Mouse (Mus musculus): ENCODE data around the gene Abca7. TPM values are rescaled to one million over a fixed set of nuclear protein-coding genes. Genes with fewer than 3 reads are reported as not detected.

The Abca7 gene
- polyA plus RNA-seq, 1 experiment from 2014 or later, result 4.1 TPM

DNA sequence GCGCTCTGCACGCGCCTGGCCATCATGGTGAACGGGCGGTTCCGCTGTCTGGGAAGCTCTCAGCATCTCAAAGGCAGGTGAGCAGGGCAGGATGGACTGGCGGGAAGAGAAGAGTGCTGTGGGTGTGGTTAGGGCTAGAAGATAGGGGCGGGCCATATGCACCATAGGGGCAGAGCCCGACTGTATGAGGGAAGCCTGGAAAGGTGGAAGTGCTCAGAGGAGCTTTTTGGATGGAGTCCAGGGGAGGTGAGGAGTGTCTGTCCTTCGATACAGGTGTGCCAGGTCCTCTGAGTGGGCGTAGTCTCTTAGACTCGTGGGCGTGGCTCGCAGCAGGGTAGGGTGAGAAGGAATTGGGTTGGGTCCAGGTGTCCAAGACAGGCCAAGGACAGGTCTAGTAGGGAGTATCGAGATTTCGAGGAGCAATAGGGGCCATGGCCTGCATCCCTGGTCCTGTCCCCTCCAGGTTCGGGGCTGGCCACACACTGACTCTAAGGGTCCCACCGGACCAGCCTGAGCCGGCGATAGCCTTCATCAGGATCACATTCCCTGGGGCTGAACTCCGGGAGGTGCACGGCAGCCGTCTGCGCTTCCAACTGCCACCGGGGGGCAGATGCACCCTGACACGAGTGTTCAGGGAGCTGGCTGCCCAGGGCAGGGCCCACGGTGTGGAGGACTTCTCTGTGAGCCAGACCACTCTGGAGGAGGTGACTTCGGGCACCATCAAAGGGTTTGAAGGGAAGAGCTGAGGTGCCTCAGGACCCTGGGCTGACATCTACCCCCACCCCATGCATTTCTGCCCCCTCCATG, 18.4 kb downstream of the Abca7 start:
- peaks cover 14% of the 10 kb centered on the region for H3K9me3 ChIP-seq (replicated peaks; ENCODE audit: control insufficient read depth, low read length, poor library complexity, severe bottlenecking)
- H3K27me3 ChIP-seq (ENCODE audit: control insufficient read depth, insufficient read depth, low read depth, low read length), result peaks cover 48% of the 10 kb centered on the region
- H3K36me3 ChIP-seq (ENCODE audit: control insufficient read depth, insufficient read depth, low read length), result peaks cover 17% of the 10 kb centered on the region
- no peak overlapping the region for H3K4me3 ChIP-seq (ENCODE audit: low read depth, low read length)
- H3K9ac ChIP-seq (ENCODE audit: low read depth, low read length), result no peak overlapping the region
- ATAC-seq, result no peak
- H3K4me2 ChIP-seq (ENCODE audit: low read length), result no peak overlapping the region
- 18% methylated on average over 28 of the region's 28 CpGs for WGBS
- H3K27ac ChIP-seq (ENCODE audit: low read length), result no peak overlapping the region
- H3K4me1 ChIP-seq (ENCODE audit: control insufficient read depth, insufficient read depth, low read length), result no peaks in the 10 kb centered on the region

DNA sequence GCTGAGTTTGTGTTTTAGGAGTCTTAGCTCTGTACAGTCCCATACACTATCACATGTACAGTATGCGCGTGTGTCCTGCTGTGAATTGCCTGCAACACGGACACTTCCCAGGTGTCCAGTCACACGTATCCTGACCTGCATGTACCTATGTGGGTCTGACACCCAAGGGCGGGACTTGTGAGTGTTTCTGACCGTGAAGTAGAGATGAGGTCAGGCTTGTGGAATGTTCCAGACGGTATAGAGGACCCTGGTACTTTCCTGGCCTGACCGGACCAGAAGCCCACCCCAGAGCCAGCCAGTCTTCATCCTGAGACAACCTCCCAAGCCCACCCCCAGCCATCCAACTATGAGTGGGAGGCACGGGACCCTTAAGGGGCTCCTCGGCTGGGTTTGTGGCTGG, 19.3 kb downstream of the Abca7 start:
- peaks cover 9% of the 10 kb centered on the region for H3K36me3 ChIP-seq (ENCODE audit: control insufficient read depth, insufficient read depth, low read length)
- peaks cover 7% of the 10 kb centered on the region for H3K9me3 ChIP-seq (replicated peaks; ENCODE audit: control insufficient read depth, low read length, poor library complexity, severe bottlenecking)
- WGBS, result 80% methylated on average over 10 of the region's 10 CpGs
- peaks cover 52% of the 10 kb centered on the region for H3K27me3 ChIP-seq (ENCODE audit: control insufficient read depth, insufficient read depth, low read depth, low read length)
- H3K4me1 ChIP-seq (ENCODE audit: control insufficient read depth, insufficient read depth, low read length), result no peaks in the 10 kb centered on the region
- H3K27ac ChIP-seq (ENCODE audit: low read length), result no peak overlapping the region
- no peak for ATAC-seq
- no peak overlapping the region for H3K4me3 ChIP-seq (ENCODE audit: low read depth, low read length)
- no peak overlapping the region for H3K4me2 ChIP-seq (ENCODE audit: low read length)
- H3K9ac ChIP-seq (ENCODE audit: low read depth, low read length), result no peak overlapping the region

DNA sequence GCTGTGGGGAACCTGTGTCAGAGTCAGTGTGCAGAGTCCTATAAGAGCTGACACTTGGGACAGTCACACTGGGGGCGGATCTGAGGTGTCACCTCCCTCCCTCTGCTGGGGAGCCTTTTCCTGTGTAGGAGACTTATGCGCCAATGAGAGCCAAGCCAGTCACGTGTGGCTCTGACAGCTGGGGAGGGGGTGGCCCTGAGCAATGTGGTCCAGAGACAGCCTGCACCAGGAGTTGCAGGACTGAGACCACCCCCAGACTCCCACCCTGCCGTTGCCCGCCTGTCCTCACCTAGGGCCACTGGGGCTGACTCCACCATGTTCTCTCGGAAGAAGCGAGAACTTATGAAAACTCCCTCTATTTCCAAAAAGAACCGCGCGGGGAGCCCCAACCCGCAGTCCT, 20.2 kb downstream of the Abca7 start, which contains the start of gene Arhgap45:
TSS of gene Arhgap45 (plus strand) at position 143 of the 400 bp plus-strand sequence.
- H3K27me3 ChIP-seq (ENCODE audit: control insufficient read depth, insufficient read depth, low read depth, low read length), result peaks cover 52% of the 10 kb centered on the region

DNA sequence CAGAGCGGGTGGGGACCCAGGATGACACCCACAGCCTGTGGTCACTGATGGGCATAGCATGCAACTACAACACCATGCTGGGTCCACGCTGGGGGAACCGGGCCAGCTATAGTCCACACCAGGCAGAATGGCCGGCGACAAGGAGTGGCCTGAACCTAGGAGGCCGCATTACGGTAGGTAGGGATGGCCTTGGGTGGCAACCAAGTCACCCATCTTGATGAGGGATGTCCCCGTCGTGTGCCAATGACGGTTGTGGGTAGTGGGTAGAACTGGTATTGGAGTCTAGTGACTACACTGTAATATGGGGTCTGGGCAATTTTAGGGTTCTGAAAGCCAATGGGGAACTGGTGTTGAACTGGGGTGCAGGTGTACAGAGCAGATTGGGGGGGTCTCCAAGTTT, 20.6 kb downstream of the Abca7 start:
- 91% methylated on average over 10 of the region's 10 CpGs for WGBS
- no peak overlapping the region for H3K4me2 ChIP-seq (ENCODE audit: low read length)
- no peak for ATAC-seq
- H3K4me1 ChIP-seq (ENCODE audit: control insufficient read depth, insufficient read depth, low read length), result no peaks in the 10 kb centered on the region
- no peak overlapping the region for H3K9ac ChIP-seq (ENCODE audit: low read depth, low read length)
- H3K27me3 ChIP-seq (ENCODE audit: control insufficient read depth, insufficient read depth, low read depth, low read length), result peaks cover 51% of the 10 kb centered on the region
- no peak overlapping the region for H3K27ac ChIP-seq (ENCODE audit: low read length)
- no peaks in the 10 kb centered on the region; the same call in 1 of the 2 replicates for H3K36me3 ChIP-seq (ENCODE audit: control insufficient read depth, insufficient read depth, low read length)
- no peaks in the 10 kb centered on the region for H3K9me3 ChIP-seq (replicated peaks; ENCODE audit: control insufficient read depth, low read length, poor library complexity, severe bottlenecking)
- no peak overlapping the region for H3K4me3 ChIP-seq (ENCODE audit: low read depth, low read length)

More for the DNA sequence above, 20.2 kb downstream of the Abca7 start, which contains the start of gene Arhgap45:
- Histone ChIP-seq H3K9ac (ENCODE audit: low read depth, low read length) (no peak within 1 kb of the TSS), H3K4me2 (ENCODE audit: low read length) (no peak within 1 kb of the TSS), H3K9me3 (replicated peaks; ENCODE audit: control insufficient read depth, low read length, poor library complexity, severe bottlenecking) (no peaks in the 10 kb centered on the region; the same call in 1 of the 2 replicates), H3K27ac (ENCODE audit: low read length) (no peak within 1 kb of the TSS), H3K4me1 (ENCODE audit: control insufficient read depth, insufficient read depth, low read length) (no peaks in the 10 kb centered on the region), H3K36me3 (ENCODE audit: control insufficient read depth, insufficient read depth, low read length) (peaks cover 3% of the 10 kb centered on the region), H3K4me3 (ENCODE audit: low read depth, low read length) (no peak within 1 kb of the TSS)
- ATAC-seq, result no peak
- 72% methylated on average over 11 of the region's 11 CpGs for WGBS

DNA sequence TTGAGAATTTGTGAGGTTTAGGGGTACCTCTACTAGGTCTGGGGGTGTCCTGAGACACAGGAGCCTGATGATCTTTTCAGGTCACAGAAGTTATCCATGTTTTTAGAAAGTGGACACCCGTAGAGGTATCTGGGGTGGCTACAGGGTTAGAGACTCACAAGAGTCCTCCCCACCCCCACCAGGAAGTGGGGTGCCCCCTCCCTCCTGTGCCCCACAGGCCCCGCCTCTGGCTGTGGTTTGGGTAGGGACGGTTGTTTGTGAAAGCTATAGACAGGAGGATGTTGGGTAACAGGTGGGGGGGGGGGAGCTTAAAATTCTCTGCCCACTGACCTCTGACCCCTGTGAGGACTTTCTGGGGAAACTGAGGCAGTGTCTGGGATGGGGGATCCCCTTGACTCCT, 21.1 kb downstream of the Abca7 start:
- Histone ChIP-seq H3K27ac (ENCODE audit: low read length) (no peak overlapping the region), H3K4me2 (ENCODE audit: low read length) (no peak overlapping the region), H3K9ac (ENCODE audit: low read depth, low read length) (no peak overlapping the region), H3K4me3 (ENCODE audit: low read depth, low read length) (no peak overlapping the region), H3K36me3 (ENCODE audit: control insufficient read depth, insufficient read depth, low read length) (no peaks in the 10 kb centered on the region), H3K9me3 (replicated peaks; ENCODE audit: control insufficient read depth, low read length, poor library complexity, severe bottlenecking) (no peaks in the 10 kb centered on the region), H3K27me3 (ENCODE audit: control insufficient read depth, insufficient read depth, low read depth, low read length) (peaks cover 48% of the 10 kb centered on the region), H3K4me1 (ENCODE audit: control insufficient read depth, insufficient read depth, low read length) (no peaks in the 10 kb centered on the region)
- ATAC-seq, result no peak
- whole genome bisulfite sequencing, result 77% methylated on average over 3 of the region's 3 CpGs

DNA sequence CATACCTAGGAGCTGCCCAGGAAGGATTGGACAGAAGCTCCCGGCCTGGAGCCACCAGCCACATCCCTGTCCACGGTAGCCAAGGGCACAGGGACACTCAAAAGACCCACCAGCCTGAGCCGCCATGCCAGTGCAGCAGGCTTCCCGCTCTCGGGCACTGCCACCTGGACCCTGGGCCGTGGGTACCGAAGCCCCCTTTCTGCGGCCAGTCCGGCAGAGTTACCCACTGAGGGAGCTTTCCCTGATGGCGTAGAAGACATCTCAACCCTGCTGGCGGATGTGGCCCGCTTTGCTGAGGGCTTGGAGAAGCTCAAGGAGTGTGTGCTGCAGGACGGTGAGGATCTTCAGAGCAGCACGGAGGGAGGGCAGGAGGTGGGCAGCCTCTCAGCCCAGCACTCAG, 21.5 kb downstream of the Abca7 start:
- ATAC-seq, result no peak
- peaks cover 46% of the 10 kb centered on the region for H3K27me3 ChIP-seq (ENCODE audit: control insufficient read depth, insufficient read depth, low read depth, low read length)
- 84% methylated on average over 14 of the region's 14 CpGs for WGBS

DNA sequence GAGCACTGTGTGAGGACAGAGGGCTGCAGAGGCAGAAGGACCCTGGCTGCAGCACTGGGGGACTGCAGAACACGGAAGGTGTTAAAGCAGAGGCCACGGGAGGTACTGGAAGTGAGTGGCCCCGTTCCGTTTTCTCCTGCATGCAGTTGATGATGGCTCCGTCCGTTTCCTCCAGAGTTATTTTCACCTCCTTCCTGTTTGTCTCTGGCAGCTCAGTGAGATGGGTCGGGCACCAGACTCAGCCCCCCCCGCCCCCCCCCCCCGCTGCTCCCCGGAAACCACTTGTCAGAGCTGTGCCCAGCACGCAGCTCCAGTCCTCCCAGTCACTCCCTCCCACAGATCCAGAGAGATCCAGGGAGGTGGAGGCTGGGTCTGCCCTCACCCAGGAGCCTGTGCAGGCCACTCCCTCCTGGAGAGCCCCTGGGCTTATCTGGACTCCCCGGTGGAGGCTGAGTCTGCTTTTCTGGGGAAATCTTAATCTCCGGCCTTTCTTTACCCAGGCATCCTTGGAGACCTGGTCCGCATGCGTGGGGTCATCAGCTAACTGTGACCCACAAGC, 22.5 kb downstream of the Abca7 start:
- no peaks in the 10 kb centered on the region for H3K4me1 ChIP-seq (ENCODE audit: control insufficient read depth, insufficient read depth, low read length)
- no peak overlapping the region for H3K4me2 ChIP-seq (ENCODE audit: low read length)
- H3K4me3 ChIP-seq (ENCODE audit: low read depth, low read length), result no peak overlapping the region
- WGBS, result 12% methylated on average over 11 of the region's 15 CpGs
- peaks cover 35% of the 10 kb centered on the region for H3K27me3 ChIP-seq (ENCODE audit: control insufficient read depth, insufficient read depth, low read depth, low read length)
- no peaks in the 10 kb centered on the region for H3K36me3 ChIP-seq (ENCODE audit: control insufficient read depth, insufficient read depth, low read length)
- H3K9me3 ChIP-seq (replicated peaks; ENCODE audit: control insufficient read depth, low read length, poor library complexity, severe bottlenecking), result no peaks in the 10 kb centered on the region
- H3K9ac ChIP-seq (ENCODE audit: low read depth, low read length), result no peak overlapping the region
- H3K27ac ChIP-seq (ENCODE audit: low read length), result no peak overlapping the region
- no peak for ATAC-seq

More for the DNA sequence above, 21.5 kb downstream of the Abca7 start:
- Histone ChIP-seq H3K9ac (ENCODE audit: low read depth, low read length) (no peak overlapping the region), H3K27ac (ENCODE audit: low read length) (no peak overlapping the region), H3K4me1 (ENCODE audit: control insufficient read depth, insufficient read depth, low read length) (no peaks in the 10 kb centered on the region), H3K4me3 (ENCODE audit: low read depth, low read length) (no peak overlapping the region), H3K9me3 (replicated peaks; ENCODE audit: control insufficient read depth, low read length, poor library complexity, severe bottlenecking) (no peaks in the 10 kb centered on the region), H3K36me3 (ENCODE audit: control insufficient read depth, insufficient read depth, low read length) (no peaks in the 10 kb centered on the region), H3K4me2 (ENCODE audit: low read length) (no peak overlapping the region)

DNA sequence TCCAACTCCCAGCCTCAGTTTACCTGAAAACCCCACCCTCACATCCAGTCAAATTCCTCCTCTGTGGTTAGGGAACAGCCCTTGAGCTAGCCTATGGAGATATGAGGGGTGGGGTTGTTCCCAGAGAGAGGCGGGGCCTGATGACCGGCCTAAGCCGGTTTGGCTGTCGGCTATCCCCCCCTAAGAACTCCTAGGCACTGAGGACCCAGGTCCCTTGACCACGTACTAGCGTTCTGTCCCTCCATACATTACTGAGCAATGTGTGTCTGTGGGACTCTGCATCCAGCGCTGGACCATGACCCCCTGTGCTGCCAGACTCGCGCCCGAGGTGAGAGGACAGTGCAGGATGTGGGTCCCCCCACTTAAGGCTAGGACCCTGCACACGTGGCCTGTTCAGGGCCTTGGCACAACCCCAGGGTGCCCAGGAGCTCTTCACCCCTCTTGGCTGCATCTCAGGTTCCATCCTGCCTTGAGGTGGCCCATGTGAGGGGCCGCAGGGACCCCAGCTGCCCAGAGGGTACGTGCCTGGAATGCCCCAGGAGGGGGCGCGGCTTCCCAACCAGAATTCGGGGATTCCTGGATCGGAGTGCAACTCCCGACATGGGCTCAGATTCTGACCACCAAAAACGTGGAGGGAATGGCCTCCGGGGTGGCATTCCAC, 23.3 kb downstream of the Abca7 start:
- H3K4me1 ChIP-seq (ENCODE audit: control insufficient read depth, insufficient read depth, low read length), result no peaks in the 10 kb centered on the region
- no peak for ATAC-seq
- no peak overlapping the region for H3K9ac ChIP-seq (ENCODE audit: low read depth, low read length)
- no peaks in the 10 kb centered on the region for H3K9me3 ChIP-seq (replicated peaks; ENCODE audit: control insufficient read depth, low read length, poor library complexity, severe bottlenecking)
- H3K27me3 ChIP-seq (ENCODE audit: control insufficient read depth, insufficient read depth, low read depth, low read length), result peaks cover 28% of the 10 kb centered on the region
- H3K27ac ChIP-seq (ENCODE audit: low read length), result no peak overlapping the region
- H3K4me3 ChIP-seq (ENCODE audit: low read depth, low read length), result no peak overlapping the region
- 8% methylated on average over 20 of the region's 20 CpGs for WGBS
- no peak overlapping the region for H3K4me2 ChIP-seq (ENCODE audit: low read length)
- H3K36me3 ChIP-seq (ENCODE audit: control insufficient read depth, insufficient read depth, low read length), result no peaks in the 10 kb centered on the region

DNA sequence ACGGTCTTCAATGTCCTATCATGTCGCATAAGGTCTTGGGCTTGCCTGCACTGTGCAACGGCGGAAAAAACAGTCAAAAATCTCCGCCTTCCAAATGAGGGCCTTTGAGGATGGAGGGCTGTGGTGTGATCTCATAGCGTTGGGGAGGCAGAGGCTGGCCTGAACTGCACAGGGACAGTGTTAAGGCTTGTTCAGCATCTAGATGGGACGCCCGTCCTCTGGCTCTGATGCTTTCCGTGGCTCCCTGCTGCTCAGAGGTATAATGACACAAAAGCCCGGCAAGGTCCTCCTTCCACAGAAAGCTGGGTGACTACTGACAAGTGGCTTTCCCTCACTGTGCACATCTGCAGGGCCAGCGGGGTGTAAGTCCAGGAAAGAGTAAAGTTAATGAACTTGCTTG, 23.9 kb downstream of the Abca7 start:
- H3K4me2 ChIP-seq (ENCODE audit: low read length), result no peak overlapping the region
- no peak overlapping the region for H3K27ac ChIP-seq (ENCODE audit: low read length)
- H3K4me3 ChIP-seq (ENCODE audit: low read depth, low read length), result no peak overlapping the region
- peaks cover 24% of the 10 kb centered on the region for H3K27me3 ChIP-seq (ENCODE audit: control insufficient read depth, insufficient read depth, low read depth, low read length)
- no peaks in the 10 kb centered on the region for H3K9me3 ChIP-seq (replicated peaks; ENCODE audit: control insufficient read depth, low read length, poor library complexity, severe bottlenecking)
- H3K9ac ChIP-seq (ENCODE audit: low read depth, low read length), result no peak overlapping the region
- no peaks in the 10 kb centered on the region for H3K36me3 ChIP-seq (ENCODE audit: control insufficient read depth, insufficient read depth, low read length)
- ATAC-seq, result no peak
- H3K4me1 ChIP-seq (ENCODE audit: control insufficient read depth, insufficient read depth, low read length), result no peaks in the 10 kb centered on the region
- WGBS, result 27% methylated on average over 11 of the region's 11 CpGs

Measured in midbrain, embryonic 16.5 days (tissue).